Mouse (Mus musculus) spleen, adult 12 weeks (tissue): ENCODE measurements around the gene Fosl2.

Experiments used
- DNase-seq: peaks from one replicate; pipeline ENCODE4 v3.0.0; 2022; ENCODE audit warnings: low spot score

Fosl2 gene

GRCm38 (mm10) chr5:32182885-32183629 lies 47.5 kb downstream of the Fosl2 start:
- no peak for DNase-seq

GRCm38 (mm10) chr5:32187717-32188116 lies 52.1 kb downstream of the Fosl2 start:
- DNase-seq: no peak

DNA sequence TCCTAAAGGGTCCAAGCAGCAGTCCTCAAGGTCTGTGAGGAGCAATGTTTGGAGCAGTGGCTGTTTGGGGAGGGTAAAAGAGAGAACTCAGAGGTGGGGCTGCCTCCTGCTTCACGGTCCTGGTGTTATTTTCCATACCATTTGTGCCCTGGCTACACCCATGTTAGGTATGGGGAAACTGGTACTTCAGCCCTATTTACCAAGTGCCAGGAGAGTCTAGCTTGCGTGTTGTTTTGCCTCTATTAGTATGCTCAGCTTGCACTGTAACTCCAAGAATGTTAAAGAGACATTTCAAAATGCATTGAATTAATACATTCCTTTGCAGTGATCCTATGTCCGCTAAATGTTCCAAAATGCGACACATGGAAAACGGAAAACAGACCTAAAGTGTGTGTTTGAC lies 55.7 kb downstream of the Fosl2 start:
- DNase-seq: no peak

- no peak for DNase-seq
Observed at GRCm38 (mm10) chr5:32192016-32192845, 56.6 kb downstream of the Fosl2 start.

DNA sequence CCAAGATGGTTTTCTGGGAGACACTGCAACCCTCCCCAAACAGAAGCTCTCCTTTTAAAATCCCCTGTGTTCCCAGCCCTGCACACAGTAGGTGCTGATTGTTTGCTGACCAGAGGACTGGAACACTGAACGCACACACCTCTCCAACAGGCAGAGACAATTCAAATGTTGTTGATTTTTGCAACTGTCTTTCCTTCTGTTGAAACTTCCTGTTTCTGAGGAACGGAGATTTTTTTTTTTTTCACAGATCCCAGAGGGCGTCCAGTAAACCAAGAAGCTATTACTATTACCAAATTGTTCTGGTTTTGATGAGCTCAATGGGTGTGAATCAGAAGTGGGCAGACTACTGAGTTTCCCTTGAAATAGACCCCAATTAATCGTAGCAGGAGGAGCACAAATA lies 58.6 kb downstream of the Fosl2 start:
- no peak for DNase-seq

GRCm38 (mm10) chr5:32195857-32196609 lies 60.4 kb downstream of the Fosl2 start:
- no peak for DNase-seq

GRCm38 (mm10) chr5:32197698-32198097 lies 62.1 kb downstream of the Fosl2 start:
- DNase-seq: peak; percentile 61

DNA sequence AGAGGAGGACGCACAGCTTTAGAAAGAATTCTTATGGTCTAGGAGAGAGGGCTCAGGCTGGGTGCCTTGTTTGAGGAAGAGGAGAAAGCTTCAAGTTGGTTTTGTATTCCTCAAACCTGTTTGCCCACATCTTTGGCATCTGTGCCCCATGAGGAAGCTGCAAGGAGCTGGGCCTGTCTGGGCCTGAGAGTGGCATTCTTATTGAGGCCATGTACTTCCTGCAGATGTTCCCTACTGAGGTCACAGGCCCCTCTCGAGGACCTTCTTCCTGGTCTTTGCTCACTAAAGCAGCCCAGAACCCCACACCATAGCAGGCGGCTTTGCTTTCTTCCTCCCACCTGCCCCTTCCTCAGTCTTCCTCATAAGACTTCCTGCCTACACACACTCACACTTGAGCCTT lies 63.5 kb downstream of the Fosl2 start:
- no peak for DNase-seq

- DNase-seq: no peak
Observed at GRCm38 (mm10) chr5:32199594-32199993, 64.0 kb downstream of the Fosl2 start.

DNA sequence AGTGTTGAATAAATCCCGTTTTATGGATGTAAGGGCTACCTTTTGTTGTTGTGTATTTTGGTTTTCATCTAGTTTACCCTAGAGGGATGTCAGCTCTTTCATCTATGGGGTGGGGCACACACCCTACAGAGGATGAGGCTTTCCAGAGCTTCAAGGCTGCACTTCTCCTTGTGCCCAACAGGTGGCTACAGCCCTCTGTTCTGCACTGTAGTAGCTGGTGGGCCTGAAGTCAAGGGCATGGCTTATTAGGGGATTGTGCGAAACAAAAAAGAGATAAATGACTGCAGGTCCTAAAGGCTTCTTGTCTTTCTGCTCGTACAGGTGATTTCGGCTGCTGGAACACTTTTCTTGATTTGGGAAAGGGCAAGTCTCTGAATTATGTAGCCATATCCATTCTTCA lies 69.1 kb downstream of the Fosl2 start:
- DNase-seq: no peak

GRCm38 (mm10) chr5:32206726-32207125 lies 71.1 kb downstream of the Fosl2 start:
- DNase-seq: no peak
